Mouse (Mus musculus) 3134 (cell line): ENCODE measurements around the gene Bola1.

Source experiments
- DNase-seq: peaks from one replicate; pipeline ENCODE4 v3.0.0-alpha.2; 2011; ENCODE audit warnings: low spot score; ENCODE audit not compliant: insufficient read length; ENCODE audit errors: extremely low read depth

Gene Bola1

GRCm38 (mm10) chr3:96219661-96220130, at the start of gene Bola1, which contains the start of gene Hist2h2ab:
Bola1 (minus strand) TSS chr3:96219709.
Hist2h2ab (plus strand) TSS chr3:96219865.
- DNase-seq: peak; percentile 93

- DNase-seq: peak; percentile 85
Measured at GRCm38 (mm10) chr3:96268776-96269378, 49.4 kb upstream of the Bola1 start.

- DNase-seq: peak; percentile 96
Measured at GRCm38 (mm10) chr3:96268051-96268775, 48.7 kb upstream of the Bola1 start, which contains the start of gene Hist2h3b. Hist2h3b (plus strand) TSS chr3:96268654.

GRCm38 (mm10) chr3:96267541-96267940, 48.0 kb upstream of the Bola1 start:
- peak; percentile 36 for DNase-seq

GRCm38 (mm10) chr3:96266132-96266710, 46.7 kb upstream of the Bola1 start:
- no peak for DNase-seq

- DNase-seq: peak; percentile 50
Measured at GRCm38 (mm10) chr3:96264404-96264949, 45.0 kb upstream of the Bola1 start.

DNA sequence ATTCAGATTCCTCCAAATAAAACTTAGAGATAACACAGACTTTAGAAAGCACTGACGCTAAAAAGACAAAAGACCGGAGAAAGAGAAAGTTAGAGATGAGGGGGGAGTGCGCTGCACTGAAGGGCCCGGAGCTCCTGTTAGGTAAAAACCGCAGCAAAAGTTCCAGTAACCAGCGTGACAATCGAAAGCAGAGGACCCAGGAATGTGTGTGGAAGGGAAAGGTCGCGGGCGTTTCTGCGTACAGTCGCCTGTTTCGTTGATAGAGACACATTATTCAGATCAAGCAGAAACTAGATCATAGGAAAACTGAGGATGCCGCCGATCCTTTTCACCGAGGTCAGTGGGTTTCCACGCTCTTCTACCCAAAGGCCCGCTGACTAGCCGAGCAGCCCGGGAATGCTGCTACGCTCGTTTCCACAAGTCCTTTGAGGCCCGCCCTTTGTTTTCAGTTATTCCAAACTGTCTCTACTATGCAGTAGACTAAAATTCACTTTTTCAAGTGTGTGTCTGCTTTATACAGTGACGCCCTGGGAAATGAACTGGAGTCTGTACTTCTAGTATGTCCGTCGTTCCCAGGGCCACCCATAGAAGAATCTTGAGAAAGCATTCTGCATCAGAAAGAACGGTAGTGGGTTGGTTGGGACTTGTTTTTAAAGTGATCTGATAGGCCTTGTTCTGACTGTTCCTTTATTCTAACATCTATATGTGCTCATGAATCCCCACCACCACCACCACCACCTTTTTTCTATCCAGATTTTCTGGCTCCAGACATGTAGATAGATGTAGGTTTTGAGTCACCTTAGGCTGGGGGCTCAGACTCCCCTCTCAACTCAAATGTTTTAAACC, 44.3 kb upstream of the Bola1 start:
- DNase-seq: peak; percentile 65

DNA sequence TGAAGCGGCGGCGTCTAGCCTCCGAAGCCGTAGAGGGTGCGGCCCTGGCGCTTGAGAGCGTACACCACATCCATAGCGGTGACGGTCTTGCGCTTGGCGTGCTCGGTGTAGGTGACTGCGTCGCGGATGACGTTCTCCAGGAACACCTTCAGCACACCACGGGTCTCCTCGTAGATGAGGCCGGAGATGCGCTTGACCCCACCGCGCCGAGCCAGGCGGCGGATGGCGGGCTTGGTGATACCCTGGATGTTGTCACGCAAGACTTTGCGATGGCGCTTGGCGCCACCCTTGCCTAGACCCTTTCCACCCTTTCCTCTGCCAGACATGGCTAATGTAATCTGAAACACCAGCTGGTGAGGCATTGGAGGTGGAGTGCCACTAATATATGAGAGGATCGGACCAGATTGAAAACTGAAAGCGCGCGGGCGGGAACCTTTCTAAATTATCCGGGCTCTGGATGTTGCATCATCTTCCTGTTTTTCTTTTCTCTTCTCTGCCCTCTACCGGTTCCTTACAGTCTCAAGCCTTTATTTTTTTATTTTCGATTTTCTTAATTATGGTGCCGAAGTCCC, 43.6 kb upstream of the Bola1 start, which contains the start of gene Hist2h4:
Hist2h4 (minus strand) TSS at position 333 of the 572 bp plus-strand sequence.
- peak; percentile 98 for DNase-seq

GRCm38 (mm10) chr3:96262216-96262875, 42.8 kb upstream of the Bola1 start:
- DNase-seq: peak; percentile 84

- DNase-seq: peak; percentile 29
Measured at GRCm38 (mm10) chr3:96261623-96262022, 42.1 kb upstream of the Bola1 start.

GRCm38 (mm10) chr3:96260220-96260619, 40.7 kb upstream of the Bola1 start:
- peak; percentile 46 for DNase-seq

- DNase-seq: no peak
Measured at GRCm38 (mm10) chr3:96257190-96257589, 37.7 kb upstream of the Bola1 start.

- no peak for DNase-seq
Measured at GRCm38 (mm10) chr3:96255926-96256593, 36.6 kb upstream of the Bola1 start.

DNA sequence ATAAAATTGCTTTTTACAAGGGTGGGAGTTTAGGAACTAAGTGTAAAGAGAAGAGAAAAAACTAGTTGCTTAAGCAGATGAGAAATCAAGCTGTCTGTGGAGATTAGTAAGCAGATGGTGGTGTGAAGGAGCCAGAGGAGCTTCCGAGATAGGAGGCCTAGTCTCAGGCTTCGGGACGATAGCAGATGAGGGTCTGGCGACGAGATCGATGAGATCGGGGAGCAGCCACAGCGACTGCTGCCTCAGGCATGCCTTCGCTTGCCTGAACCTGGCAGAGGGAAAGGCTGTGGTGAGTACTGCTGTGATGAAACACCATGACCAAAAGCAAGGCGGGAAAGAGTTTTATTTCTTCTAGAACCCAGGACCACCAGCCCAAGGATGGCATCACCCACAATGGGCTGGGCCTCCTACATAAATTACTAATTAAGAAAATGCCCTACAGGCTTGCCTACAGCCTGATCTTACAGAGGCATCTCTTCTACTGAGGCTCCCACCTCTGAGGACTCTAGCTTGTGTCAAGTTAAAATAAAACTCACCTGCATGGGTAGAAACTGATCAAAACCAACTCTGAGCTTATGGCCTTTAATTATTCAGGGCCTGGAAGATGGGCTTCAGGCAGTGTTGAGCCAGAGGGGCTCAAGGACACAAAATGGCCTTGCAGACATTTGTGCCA, 35.3 kb upstream of the Bola1 start:
- DNase-seq: no peak

GRCm38 (mm10) chr3:96251787-96252186, 32.3 kb upstream of the Bola1 start:
- no peak for DNase-seq

GRCm38 (mm10) chr3:96250890-96251289, 31.4 kb upstream of the Bola1 start:
- no peak for DNase-seq

DNA sequence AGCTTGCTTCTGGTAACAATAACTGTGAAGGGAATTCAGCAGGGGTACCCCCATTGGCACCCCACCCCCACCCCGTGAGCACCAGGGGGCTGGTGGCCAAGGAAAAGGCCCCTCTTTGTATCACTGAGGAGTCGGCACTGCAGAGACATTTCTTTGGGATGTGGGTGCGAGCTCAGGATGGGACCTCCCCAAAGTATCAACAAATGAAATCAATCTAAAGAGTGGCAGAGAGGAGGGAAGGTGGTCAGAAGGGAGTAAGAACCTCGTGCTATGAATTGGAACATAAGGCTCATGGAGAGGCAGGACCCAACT, 29.5 kb upstream of the Bola1 start:
- peak; percentile 76 for DNase-seq
